Mouse (Mus musculus) intestine, embryonic 16.5 days (tissue): ENCODE measurements around the gene Tesmin. TPM values are rescaled to one million over a fixed set of nuclear protein-coding genes. Genes with fewer than 3 reads are reported as not detected.
A peak's percentile ranks its signal among the peaks of the same experiment; 100 is the strongest.

ENCODE experiments used
- ATAC-seq: fragments of 200-750 bp; cut with Nextera tagmentation; 2 replicates; pipeline ENCODE4 v1.8.0; 2017; ENCODE audit warnings: moderate TSS enrichment, moderate library complexity
- H3K27ac ChIP-seq: fragments of 300-500 bp; sonication (generic); 2 replicates; pipeline ENCODE4 v1.5.1; 2014; ENCODE audit warnings: mild to moderate bottlenecking, low read length
- H3K27me3 ChIP-seq: fragments of 300-500 bp; sonication (generic); replicated peaks from 2 replicates; pipeline ENCODE4 v1.6.1; 2014; ENCODE audit warnings: low read length, control low read depth, mixed read lengths; ENCODE audit not compliant: control insufficient read depth, insufficient read depth
- H3K36me3 ChIP-seq: fragments of 300-500 bp; sonication (generic); 2 replicates; pipeline ENCODE4 v1.6.1; 2014; ENCODE audit warnings: low read length, control low read depth; ENCODE audit not compliant: control insufficient read depth, insufficient read depth
- H3K4me1 ChIP-seq: fragments of 300-500 bp; sonication (generic); 2 replicates; pipeline ENCODE4 v1.6.1; 2014; ENCODE audit warnings: low read length, control low read depth, mixed read lengths; ENCODE audit not compliant: control insufficient read depth, insufficient read depth
- H3K4me2 ChIP-seq: fragments of 300-500 bp; sonication (generic); 2 replicates; pipeline ENCODE4 v1.6.1; 2014; ENCODE audit warnings: low read depth, low read length, control low read depth
- H3K4me3 ChIP-seq: fragments of 300-500 bp; sonication (generic); 2 replicates; pipeline ENCODE4 v1.5.1; 2014; ENCODE audit warnings: mild to moderate bottlenecking, low read length
- H3K9ac ChIP-seq: fragments of 300-500 bp; sonication (generic); 2 replicates; pipeline ENCODE4 v1.6.1; 2014; ENCODE audit warnings: low read depth, low read length
- H3K9me3 ChIP-seq: fragments of 300-500 bp; sonication (generic); 2 replicates; pipeline ENCODE4 v1.6.1; 2016; ENCODE audit warnings: low read length, control low read depth; ENCODE audit not compliant: control insufficient read depth
- WGBS: fragments of 180-500 bp; shearing (Covaris S2); extraction: QIAGEN DNeasy Blood & Tissue Kit; methylation state at CpG from one replicate; pipeline ENCODE4 v1.1.7; 2014; 5-methylcytosine and 5-hydroxymethylcytosine counted together
- polyA plus RNA-seq: library from polyadenylated mRNA; unstranded; fragments of >200 nt; fragmentation: Nextera tagmentation; extraction: Ambion mirVana; gene quantifications from 2 replicates; pipeline ENCODE4 v1.2.1, GENCODE M21; 2015

The Tesmin gene
- polyA plus RNA-seq, 1 experiment from 2014 or later: 0.43 TPM

DNA sequence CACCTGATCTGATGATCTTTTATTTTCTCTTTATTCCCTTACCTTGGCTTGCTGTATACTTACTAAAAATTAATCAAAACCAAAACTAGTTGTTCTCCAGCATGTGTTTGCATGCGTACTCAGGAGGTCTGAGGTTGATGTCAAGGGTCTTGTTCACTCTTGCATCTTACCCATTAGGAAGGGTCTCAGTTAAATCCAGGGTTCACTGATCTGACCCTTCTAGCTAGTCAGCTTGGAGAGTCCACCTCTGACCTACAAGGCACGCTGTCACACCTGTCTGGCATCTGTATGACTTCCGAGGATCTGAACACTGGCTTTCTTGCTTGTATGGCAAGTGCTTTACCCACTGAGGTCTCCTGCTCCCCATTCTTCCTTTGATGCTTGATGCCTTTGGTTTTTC lies 62.1 kb downstream of the Tesmin start:
- Histone ChIP-seq H3K36me3 (peaks cover 4% of the 10 kb centered on the region; the same call in 1 of the 2 replicates), H3K4me3 (no peak overlapping the region), H3K9me3 (no peaks in the 10 kb centered on the region), H3K27ac (no peak overlapping the region), H3K4me1 (peaks cover 3% of the 10 kb centered on the region; the same call in 1 of the 2 replicates), H3K9ac (no peak overlapping the region), H3K4me2 (no peak overlapping the region), H3K27me3 (no peaks in the 10 kb centered on the region)
- no peak for ATAC-seq
- 89% methylated on average over 3 of the region's 3 CpGs for WGBS

DNA sequence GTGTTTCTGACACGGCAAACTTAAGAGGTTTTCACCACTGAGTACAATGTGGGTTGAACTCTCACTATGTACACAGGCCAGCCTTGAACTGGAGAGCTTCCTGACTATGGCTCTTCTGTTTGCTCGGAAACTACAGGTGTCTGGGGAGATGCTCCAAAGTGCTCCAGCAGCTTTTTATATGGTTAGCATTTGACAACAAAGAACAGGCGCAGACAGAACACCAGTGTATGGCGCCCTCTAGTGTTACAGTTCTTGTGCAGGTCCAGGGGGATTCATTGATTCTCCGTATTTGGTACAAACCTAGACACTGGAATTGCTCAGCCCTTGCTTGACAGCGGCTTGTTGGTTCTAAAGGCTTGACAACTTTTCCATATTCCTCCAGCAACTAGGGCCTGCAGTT lies 62.5 kb downstream of the Tesmin start:
- H3K4me3 ChIP-seq: no peak overlapping the region
- no peak overlapping the region for H3K9ac ChIP-seq
- no peaks in the 10 kb centered on the region for H3K27me3 ChIP-seq
- peak; percentile 65 for ATAC-seq
- H3K27ac ChIP-seq: no peak overlapping the region
- peaks cover 4% of the 10 kb centered on the region; the same call in 1 of the 2 replicates for H3K36me3 ChIP-seq
- H3K9me3 ChIP-seq: no peaks in the 10 kb centered on the region
- H3K4me1 ChIP-seq: peaks cover 3% of the 10 kb centered on the region; the same call in 1 of the 2 replicates
- no peak overlapping the region for H3K4me2 ChIP-seq
- WGBS: 17% methylated on average over 6 of the region's 6 CpGs

DNA sequence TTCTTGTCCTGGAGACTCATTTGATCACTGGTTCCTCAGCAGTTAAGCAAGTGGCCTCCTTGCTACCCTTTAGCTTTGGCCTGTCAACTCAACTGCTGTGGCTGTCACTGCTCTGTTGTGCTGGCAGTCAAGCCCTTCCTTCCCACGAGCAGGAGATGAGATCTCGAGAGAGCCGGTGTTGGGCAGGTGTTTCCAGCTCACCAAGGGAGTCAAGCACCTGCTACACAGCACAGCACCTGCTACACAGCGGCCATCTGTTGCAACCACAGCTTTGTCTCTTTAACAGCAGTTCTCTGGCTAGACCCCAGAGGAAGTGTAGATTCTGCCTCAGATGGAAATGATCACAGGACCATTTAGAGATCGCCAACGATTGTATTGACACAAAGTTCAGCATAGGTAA lies 63.0 kb downstream of the Tesmin start:
- Histone ChIP-seq H3K36me3 (peaks cover 4% of the 10 kb centered on the region; the same call in 1 of the 2 replicates), H3K4me3 (no peak overlapping the region), H3K27me3 (no peaks in the 10 kb centered on the region), H3K4me2 (no peak overlapping the region), H3K4me1 (peaks cover 3% of the 10 kb centered on the region; the same call in 1 of the 2 replicates), H3K9me3 (no peaks in the 10 kb centered on the region), H3K9ac (no peak overlapping the region), H3K27ac (no peak overlapping the region)
- 54% methylated on average over 6 of the region's 6 CpGs for WGBS
- ATAC-seq: peak; percentile 61

Other genes with a start within 250 kb of the Tesmin start
- gene Mrpl21, start 106.0 kb upstream of the Tesmin start, polyA plus RNA-seq: 108 and 122 TPM in 2 replicates
- gene Ighmbp2, start 105.8 kb upstream of the Tesmin start, polyA plus RNA-seq: 7.2 and 7.9 TPM in 2 replicates
- gene Cpt1a, start 66.5 kb upstream of the Tesmin start, polyA plus RNA-seq: 43.7 and 49.5 TPM in 2 replicates
- gene Gal, start 25.7 kb downstream of the Tesmin start, polyA plus RNA-seq: 16.7 and 17.7 TPM in 2 replicates
- gene Ppp6r3, start 186.9 kb downstream of the Tesmin start, polyA plus RNA-seq: 43.1 and 45.1 TPM in 2 replicates